Mouse (Mus musculus) heart, postnatal 25 days (tissue): ENCODE measurements at regions not wholly inside any gene's neighbourhood (a gene's known extent, or its start where the extent isn't known, plus 50 kb on each side); places are given as distances from the start of the nearest gene placed in this dataset.
A peak's percentile ranks its signal among the peaks of the same experiment; 100 is the strongest.

Source experiments
- DNase-seq: peaks from one replicate; pipeline ENCODE4 v3.0.0; 2022; ENCODE audit warnings: low spot score
- intact Hi-C: fragments of 180-260 bp; cut with DNase I; formaldehyde crosslinking; loops from one replicate; pipeline ENCODE4 v1.15.1; 2025

DNA sequence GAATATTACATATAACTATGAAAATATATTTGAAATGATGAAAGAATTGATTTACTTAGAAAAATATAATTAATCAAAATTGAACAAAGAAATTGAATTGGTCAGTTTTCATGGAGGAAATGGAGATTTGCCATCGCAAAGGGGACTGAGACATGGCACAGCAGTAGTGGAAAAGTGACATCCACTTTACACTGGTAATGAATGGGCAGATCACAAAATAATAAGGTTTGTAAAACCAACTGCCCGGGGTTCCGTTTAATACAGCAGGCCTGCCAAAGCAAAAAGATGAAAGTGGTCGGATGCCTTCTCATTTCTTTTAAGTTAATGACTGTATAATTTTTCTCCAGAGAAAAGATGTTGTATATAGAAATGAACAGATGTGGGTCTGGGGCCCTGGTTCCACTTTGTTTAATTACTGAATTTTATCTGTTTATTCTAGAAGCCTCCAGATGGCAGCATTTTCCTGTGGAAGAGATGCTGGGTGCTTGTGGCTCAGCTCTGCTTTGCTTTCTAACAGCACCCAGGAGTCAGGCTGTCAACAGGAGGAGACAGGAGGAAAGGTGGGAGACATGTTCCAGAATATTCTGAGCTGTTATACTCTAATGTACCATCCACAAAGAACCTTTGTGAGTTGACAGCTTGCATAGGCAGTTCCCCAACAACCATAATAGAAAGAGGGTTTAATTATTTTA, 75.6 kb upstream of the Fbxl17 start:
- intact Hi-C loops, result loop anchor here (10.0 kb wide), 1 partner anchor 799 kb away; no protein-coding TSS in a partner anchor
- DNase-seq, result no peak

DNA sequence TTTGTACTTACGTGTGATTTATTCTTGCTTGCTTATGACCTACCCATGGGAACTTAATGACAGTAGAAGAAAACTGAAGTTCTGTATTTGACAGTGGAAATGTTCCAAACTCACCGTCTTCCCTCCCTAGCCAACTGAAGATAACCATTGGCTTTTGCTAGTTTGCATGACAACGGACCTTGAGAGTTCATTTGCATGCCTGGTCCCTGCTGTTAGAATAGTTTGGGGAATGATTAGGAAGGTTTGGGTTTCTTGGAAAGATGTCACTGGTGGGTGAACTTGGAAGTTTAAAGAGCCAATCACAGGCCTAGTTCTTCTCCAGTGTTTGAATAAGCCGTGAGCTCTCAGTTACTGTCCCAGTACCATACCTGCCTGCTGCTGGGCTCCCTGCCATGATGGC, 83.1 kb upstream of the Fbxl17 start:
- intact Hi-C loops, result no loop called here
- no peak for DNase-seq

GRCm38 (mm10) chr17:63607021-63607751, 107.4 kb upstream of the Fbxl17 start:
- intact Hi-C loops, result no loop called here

DNA sequence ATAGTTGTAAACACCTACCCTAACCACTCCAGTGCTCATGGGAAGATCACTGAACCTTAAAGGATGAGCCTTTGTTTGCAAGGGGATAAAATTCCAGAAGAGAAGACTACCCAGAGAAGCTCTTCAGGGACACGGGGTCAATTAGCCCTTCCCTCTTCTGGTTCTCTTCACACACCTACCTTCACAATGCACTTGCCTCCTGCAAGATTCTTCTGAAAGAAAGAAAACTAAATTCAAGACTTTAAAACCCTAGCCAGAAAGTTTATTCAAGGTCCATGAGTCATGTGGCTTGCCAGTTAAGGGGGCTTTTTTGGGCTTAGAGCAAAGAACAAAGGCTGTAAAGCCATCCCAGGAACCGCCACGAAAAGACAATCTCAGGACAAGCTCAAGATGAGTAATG, 122.9 kb upstream of the Fbxl17 start:
- DNase-seq, result no peak
- intact Hi-C loops, result loop anchor here (2.0 kb wide), 1 partner anchor 18 kb away; no protein-coding TSS in a partner anchor

More at GRCm38 (mm10) chr17:63607021-63607751, 107.4 kb upstream of the Fbxl17 start:
- DNase-seq, result no peak

DNA sequence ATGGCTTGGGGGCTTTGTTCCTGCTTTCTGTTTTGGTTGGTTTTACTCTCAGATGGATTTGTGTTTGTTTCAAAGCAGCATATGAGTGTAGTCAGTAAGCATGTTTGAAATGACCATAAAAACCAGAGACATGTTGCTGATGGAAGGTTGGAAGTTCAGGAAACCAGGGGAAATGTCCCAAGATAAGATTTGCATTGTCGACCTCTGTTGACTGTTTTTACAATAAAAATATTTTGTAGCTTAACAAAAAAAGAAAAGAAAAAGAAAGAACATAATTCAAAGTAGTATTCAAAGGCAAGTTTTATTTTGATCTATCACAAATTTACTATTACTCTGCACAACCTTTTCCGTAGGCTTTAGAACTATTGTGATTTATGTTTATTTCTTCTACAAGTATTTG, 137.8 kb upstream of the Fbxl17 start:
- DNase-seq, result no peak

DNA sequence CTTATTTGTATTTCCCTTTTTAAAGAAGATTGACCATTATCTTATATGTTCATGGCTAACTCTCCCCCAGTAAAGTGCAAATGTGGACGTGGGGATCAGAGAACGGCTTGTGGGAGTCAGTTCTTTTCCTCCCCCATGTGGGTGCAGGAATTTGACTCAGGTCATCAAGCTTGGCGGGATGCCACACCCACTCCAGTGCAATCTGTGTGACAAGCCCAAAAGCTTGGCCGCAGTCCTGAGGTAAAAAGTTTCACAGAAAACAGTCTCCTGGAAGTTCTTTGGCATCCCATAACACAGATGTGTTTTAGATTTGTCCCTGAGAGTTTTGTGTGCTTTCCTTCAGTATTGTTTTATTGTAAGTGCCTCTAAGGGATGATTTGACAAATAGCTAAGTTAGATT, 144.6 kb upstream of the Fbxl17 start:
- intact Hi-C loops, result no loop called here
- DNase-seq, result peak; percentile 21

More for the DNA sequence above, 137.8 kb upstream of the Fbxl17 start:
- intact Hi-C loops, result no loop called here

GRCm38 (mm10) chr17:63657687-63658086, 157.9 kb upstream of the Fbxl17 start:
- no peak for DNase-seq
- intact Hi-C loops, result no loop called here

GRCm38 (mm10) chr17:63660841-63661481, 161.1 kb upstream of the Fbxl17 start:
- intact Hi-C loops, result no loop called here
- DNase-seq, result peak; percentile 56

GRCm38 (mm10) chr17:63661584-63661983, 161.8 kb upstream of the Fbxl17 start:
- intact Hi-C loops, result no loop called here
- peak; percentile 32 for DNase-seq

DNA sequence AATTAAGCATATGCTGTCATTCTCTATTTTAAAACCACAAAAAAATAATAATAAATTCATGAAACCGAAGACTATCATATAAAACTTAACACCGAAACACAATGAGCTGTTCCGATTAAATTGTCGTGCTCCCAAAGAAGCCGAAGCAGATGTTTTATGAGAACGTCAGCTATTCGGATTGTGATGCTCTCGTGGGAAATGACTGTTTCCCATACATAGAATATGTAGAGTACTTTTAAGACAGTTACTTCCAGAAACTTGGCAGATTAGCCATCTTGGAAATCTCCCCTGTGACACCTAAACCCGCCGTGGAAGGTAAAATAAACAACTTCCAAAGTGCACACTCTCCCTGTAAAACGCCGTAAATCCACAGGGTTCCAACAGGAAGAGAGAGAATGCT, 162.4 kb upstream of the Fbxl17 start:
- intact Hi-C loops, result no loop called here
- no peak for DNase-seq

GRCm38 (mm10) chr17:63676791-63677190, 177.0 kb upstream of the Fbxl17 start:
- intact Hi-C loops, result loop anchor here (5.0 kb wide), 1 partner anchor 316 kb away; no protein-coding TSS in a partner anchor
- no peak for DNase-seq

- intact Hi-C loops, result loop anchor here (5.0 kb wide), 1 partner anchor 314 kb away; no protein-coding TSS in a partner anchor
These were observed 178.3 kb upstream of the Fbxl17 start for GRCm38 (mm10) chr17:63677996-63678657.

DNA sequence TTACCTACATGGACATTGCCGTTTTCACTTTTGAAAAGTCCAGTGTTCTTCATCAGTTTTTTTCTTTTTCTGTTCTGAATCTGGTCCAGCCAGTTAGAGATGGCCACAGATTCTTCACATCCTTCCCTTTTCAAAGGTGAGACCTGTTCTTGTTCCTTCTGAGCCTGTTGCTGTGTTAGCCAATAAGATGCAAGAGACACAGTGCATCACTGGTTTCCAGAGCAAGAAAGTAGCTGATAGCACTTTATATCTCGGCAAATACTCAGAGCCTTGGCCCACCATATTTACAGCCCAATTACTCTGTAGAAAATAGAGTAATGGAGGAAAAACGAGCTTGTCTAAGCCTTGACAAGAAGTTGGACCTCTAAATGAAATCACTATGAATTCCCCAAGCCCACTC, 180.7 kb upstream of the Fbxl17 start:
- DNase-seq, result no peak
- intact Hi-C loops, result no loop called here

More at GRCm38 (mm10) chr17:63677996-63678657, 178.3 kb upstream of the Fbxl17 start:
- DNase-seq, result peak; percentile 57

- intact Hi-C loops, result no loop called here
- no peak for DNase-seq
These were observed 179.5 kb upstream of the Fer start for GRCm38 (mm10) chr17:63683345-63683744.

DNA sequence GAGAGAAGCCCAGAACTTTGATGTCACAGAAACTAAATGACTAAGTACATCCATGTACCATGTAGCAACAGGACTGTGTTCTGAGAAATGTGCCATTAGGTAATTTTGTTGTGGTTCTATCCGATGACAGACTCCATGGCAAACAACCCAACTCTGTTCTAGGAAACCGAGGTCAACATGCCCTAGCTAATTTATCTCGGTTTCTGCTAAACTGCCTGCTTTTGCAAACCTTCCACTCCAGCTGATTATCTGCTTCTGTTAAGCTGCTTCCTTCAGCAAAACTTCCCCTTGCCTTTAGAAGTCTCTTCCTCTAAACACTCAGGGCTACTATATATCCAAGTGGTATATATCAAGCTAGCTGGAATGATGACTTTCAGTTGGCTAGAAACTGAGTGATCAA, 178.8 kb upstream of the Fer start:
- intact Hi-C loops, result no loop called here
- no peak for DNase-seq

DNA sequence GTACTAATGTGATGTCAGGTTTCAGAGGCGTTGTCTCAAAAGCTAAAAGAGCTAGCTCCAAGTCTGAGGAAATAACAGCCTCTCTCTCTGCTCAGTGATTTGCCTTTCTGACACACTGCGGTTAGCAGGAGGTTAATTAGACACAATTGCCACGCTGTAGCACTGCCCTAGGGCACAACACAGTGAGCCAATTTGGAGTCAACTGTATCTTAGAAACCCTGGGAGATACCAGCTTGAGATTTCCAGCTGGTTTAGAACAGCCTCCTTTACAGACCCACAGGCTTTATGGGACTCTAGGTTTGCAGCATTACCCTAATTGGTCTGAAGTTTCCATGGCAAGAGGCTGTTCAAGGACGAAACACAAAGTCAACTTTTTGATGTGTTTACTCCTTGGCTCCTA, 176.9 kb upstream of the Fer start:
- intact Hi-C loops, result no loop called here
- no peak for DNase-seq

DNA sequence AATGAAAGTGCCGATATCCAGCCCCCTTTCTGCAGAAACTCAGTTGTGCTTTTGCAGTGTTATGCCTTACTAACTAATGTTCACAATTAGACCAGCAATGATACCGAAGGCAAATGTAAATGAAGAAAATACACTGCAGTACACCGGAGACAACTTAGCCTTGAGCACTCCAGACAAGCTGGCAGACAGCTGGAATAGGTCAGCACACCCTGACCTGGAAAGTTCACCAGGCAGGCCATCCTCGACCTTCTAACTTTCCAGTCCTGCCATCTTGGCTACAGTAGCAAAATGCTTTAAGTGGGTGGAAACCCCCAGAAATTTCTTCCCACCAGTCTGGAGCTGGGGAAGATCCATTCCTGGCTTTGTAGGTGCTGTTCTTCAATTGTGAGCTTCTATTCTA, 176.5 kb upstream of the Fer start:
- no peak for DNase-seq
- intact Hi-C loops, result no loop called here

DNA sequence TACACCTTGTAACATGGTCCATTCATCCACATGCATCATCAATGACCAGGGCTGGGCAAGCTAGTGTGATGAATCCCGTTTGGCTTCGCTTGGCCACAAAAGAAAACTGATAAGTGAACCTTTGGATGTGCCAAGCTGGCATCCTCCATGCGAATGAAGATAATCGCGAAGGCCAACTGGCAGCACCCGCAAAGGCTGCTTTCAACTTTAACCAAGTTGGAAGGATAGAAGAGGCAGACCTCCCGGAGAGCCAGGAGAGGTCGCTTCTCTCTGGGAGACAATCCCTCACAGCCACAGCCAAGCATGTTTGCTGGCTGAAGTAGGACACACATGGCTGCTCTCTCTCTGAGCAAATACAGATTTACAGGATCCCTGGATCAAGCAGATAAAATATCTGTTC, 173.6 kb upstream of the Fer start:
- peak; percentile 6 for DNase-seq

DNA sequence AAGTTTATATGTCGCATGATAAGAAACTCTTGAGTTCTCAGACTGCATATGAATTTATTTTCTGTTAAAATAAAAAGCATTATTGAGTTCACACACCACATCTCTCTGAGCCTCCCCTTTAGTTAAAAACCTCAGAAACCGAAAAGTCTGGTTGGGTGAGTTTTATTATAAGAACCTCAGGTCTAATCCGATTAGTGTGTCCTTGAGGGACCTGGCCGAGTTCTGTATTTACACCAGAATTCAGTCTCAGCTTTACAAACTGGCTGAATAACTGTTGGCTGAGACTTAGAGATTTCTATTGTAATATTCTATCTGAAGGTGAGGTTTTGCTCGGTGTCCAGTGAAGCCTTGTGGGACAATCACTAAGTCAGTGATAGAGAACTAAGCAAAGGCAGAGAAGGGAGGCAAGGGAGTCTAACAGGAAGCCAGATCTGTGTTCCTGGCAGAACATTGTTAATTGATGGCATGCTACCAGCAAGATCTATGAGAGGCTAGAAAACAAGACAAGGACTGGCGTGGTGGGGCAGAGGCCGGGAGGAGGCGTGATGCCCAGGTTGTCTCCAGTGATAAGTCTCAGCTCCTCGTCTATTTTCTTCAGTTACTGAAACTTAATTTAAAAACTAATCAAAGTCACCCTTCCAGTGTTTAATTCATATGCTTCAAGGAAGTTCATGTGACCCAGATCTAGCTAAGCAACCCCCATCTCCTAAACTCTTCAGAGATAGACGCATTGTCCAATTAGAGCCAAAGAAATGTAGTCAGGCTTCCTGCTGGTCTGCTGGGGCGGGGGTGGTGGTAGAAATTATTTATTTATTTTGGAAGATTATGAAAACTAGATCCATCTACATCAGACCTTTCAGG, 171.8 kb upstream of the Fer start:
- intact Hi-C loops, result no loop called here
- DNase-seq, result no peak

More for the DNA sequence above, 173.6 kb upstream of the Fer start:
- intact Hi-C loops, result no loop called here

DNA sequence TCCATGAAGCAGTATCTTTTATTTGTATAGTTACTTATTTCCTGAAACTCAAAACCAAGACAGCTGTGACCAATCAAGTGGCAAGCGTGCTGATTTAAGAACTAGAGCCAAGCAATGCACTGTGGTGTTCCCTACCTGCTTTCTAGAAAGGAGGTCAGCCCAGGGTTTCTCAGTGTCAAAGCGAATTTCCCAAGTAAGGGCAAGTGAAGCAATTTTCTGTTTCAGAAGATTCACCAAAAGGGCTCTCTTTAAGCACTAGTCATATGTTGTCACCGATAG, 171.2 kb upstream of the Fer start:
- intact Hi-C loops, result no loop called here
- no peak for DNase-seq
